Mouse (Mus musculus) bone marrow, adult 2 months (tissue): ENCODE measurements around the gene Rad50.

Experiments
- CTCF ChIP-seq: fragments of 200-500 bp; IDR thresholded peaks from 2 replicates; pipeline ENCODE4 v1.5.1; 2011; ENCODE audit warnings: low read length, control low read depth; ENCODE audit not compliant: control insufficient read depth, insufficient read depth
- POLR2A ChIP-seq: fragments of 200-500 bp; IDR thresholded peaks from 2 replicates; pipeline ENCODE4 v1.6.1; 2011; ENCODE audit warnings: low read depth, mild to moderate bottlenecking, control low read depth, low read length, borderline replicate concordance; ENCODE audit not compliant: control insufficient read depth

- peak; percentile 98 for TF ChIP-seq CTCF
- no peak for TF ChIP-seq POLR2A
These were observed 28.6 kb upstream of the Rad50 start for GRCm38 (mm10) chr11:53735682-53736245.
